Mouse (Mus musculus) brain, embryonic 14.5 days (tissue): ENCODE measurements around the gene Ccdc33.

Experiments used
- CTCF ChIP-seq: fragments of 200-500 bp; IDR thresholded peaks from 2 replicates; pipeline ENCODE4 v1.5.1; 2012; ENCODE audit warnings: inconsistent platforms, mild to moderate bottlenecking, moderate library complexity, borderline replicate concordance; ENCODE audit not compliant: insufficient read depth, insufficient read length; ENCODE audit errors: extremely low read depth
- POLR2A ChIP-seq: fragments of 200-500 bp; IDR thresholded peaks from 2 replicates; pipeline ENCODE4 v1.6.1; 2012; ENCODE audit warnings: mild to moderate bottlenecking, inconsistent platforms, borderline replicate concordance; ENCODE audit not compliant: poor library complexity, insufficient read depth, insufficient read length, severe bottlenecking; ENCODE audit errors: extremely low read depth

DNA sequence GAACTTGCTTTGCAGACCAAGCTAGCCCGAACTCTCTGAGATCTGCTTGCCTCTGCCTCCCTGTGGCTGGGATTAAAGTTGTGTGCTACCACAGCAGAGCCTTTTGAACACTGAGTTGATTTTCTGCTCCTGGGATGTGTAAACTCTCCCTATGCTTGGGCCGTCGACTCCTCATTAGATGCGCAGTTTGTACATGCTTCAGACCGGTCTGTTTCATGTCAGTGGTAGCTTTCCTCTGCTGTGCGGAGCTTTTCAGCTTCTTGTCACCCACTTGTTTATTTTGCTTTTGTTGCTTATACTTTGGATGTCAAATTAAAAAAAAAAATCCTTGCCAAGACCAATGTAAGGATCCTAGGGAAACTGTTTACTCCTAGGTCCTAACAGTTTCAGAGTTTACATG, 22.6 kb downstream of the Ccdc33 start:
- TF ChIP-seq CTCF (no peak), POLR2A (no peak)
